12 mouse cellular contexts compared by ENCODE assay signal in genomic region chr2:26540721-26541120, GRCm38 (mm10). TPM values are rescaled to one million over a fixed set of nuclear protein-coding genes. Genes with fewer than 3 reads are reported as not detected.
DNase-seq lines count a peak whose midpoint lies in the region; ATAC-seq and TF ChIP-seq lines count a peak whose summit lies in the region.
"Had no signal": no experiment of that assay in that cellular context is flagged by ENCODE, and none has a peak within 500 bp of the region (broad histone marks: within the 10 kb centered on the region; RNA-seq: fewer than 3 reads in every experiment).

No protein-coding gene starts in this region.

- no peaks in the 10 kb centered on the region for H3K36me3 ChIP-seq in heart, embryonic 15.5 days
- no peaks in the 10 kb centered on the region for H3K36me3 ChIP-seq in heart, embryonic 11.5 days (ENCODE audit: control insufficient read depth, insufficient read depth, low read length)
- no peaks in the 10 kb centered on the region for H3K36me3 ChIP-seq in forebrain, embryonic 14.5 days (ENCODE audit: control insufficient read depth, insufficient read depth, low read length)
- no peaks in the 10 kb centered on the region for H3K36me3 ChIP-seq in limb, embryonic 14.5 days (ENCODE audit: control insufficient read depth, insufficient read depth, low read length)
- H3K36me3 ChIP-seq: liver, embryonic 15.5 days had no signal

- H3K27me3 ChIP-seq in heart, embryonic 15.5 days = no peaks in the 10 kb centered on the region
- no peaks in the 10 kb centered on the region for H3K27me3 ChIP-seq in heart, embryonic 11.5 days (ENCODE audit: control insufficient read depth, insufficient read depth, low read length)
- no peaks in the 10 kb centered on the region for H3K27me3 ChIP-seq in forebrain, embryonic 14.5 days (replicated peaks; ENCODE audit: control insufficient read depth, insufficient read depth, low read length)
- H3K27me3 ChIP-seq in limb, embryonic 14.5 days (ENCODE audit: control insufficient read depth, insufficient read depth, low read length) = no peaks in the 10 kb centered on the region

- H3K4me3 ChIP-seq in heart, embryonic 15.5 days = no peak overlapping the region
- H3K4me3 ChIP-seq in heart, embryonic 11.5 days (ENCODE audit: low read depth, low read length) = no peak overlapping the region
- H3K4me3 ChIP-seq in forebrain, embryonic 14.5 days (ENCODE audit: low read depth, low read length) = no peak overlapping the region
- no peak overlapping the region for H3K4me3 ChIP-seq in limb, embryonic 14.5 days (replicated peaks; ENCODE audit: low read length)
- H3K4me3 ChIP-seq: liver, embryonic 15.5 days had no signal

- no peak for ATAC-seq in heart, embryonic 15.5 days (replicated peaks; ENCODE audit: insufficient number of reproducible peaks, insufficient read depth, low FRiP score, low read depth)
- ATAC-seq in heart, embryonic 11.5 days (replicated peaks; ENCODE audit: insufficient number of reproducible peaks, low FRiP score, low TSS enrichment) = no peak
- ATAC-seq in forebrain, embryonic 14.5 days = no peak
- no peak for ATAC-seq in limb, embryonic 14.5 days (ENCODE audit: low FRiP score, low read depth)
- no peak for ATAC-seq in cerebellum, adult (ENCODE audit: insufficient number of reproducible peaks, low FRiP score, low TSS enrichment)

- DNase-seq in brain, embryonic 14.5 days (ENCODE audit: low read depth) = peak; percentile 52
- no peak for DNase-seq in forebrain, embryonic 14.5 days (ENCODE audit: low spot score)
- DNase-seq in limb, embryonic 14.5 days (ENCODE audit: low spot score) = no peak
- DNase-seq in spleen, adult 18-20 months = no peak
- no peak for DNase-seq in cerebellum, adult 11 months
- DNase-seq: B cell, adult 2 months; heart, postnatal 10 days; kidney, postnatal 10 days had no signal

- 0 out of 2 replicates have a peak overlapping the region, but pooled peaks have one; percentile 9 for H3K27ac ChIP-seq in heart, embryonic 15.5 days
- no peak overlapping the region for H3K27ac ChIP-seq in heart, embryonic 11.5 days (ENCODE audit: low read depth, low read length)
- H3K27ac ChIP-seq in forebrain, embryonic 14.5 days (ENCODE audit: low read depth, low read length) = no peak overlapping the region
- H3K27ac ChIP-seq in limb, embryonic 14.5 days (replicated peaks; ENCODE audit: low read depth, low read length) = peak overlapping the region; percentile 58; the same call in 1 of the 2 replicates
- H3K27ac ChIP-seq: liver, embryonic 15.5 days had no signal

- no peaks in the 10 kb centered on the region for H3K9me3 ChIP-seq in heart, embryonic 15.5 days (replicated peaks)
- H3K9me3 ChIP-seq in heart, embryonic 11.5 days (replicated peaks; ENCODE audit: control insufficient read depth, low read length) = no peaks in the 10 kb centered on the region
- H3K9me3 ChIP-seq in forebrain, embryonic 14.5 days (replicated peaks; ENCODE audit: control insufficient read depth, low read length) = no peaks in the 10 kb centered on the region
- H3K9me3 ChIP-seq in limb, embryonic 14.5 days (ENCODE audit: control insufficient read depth, low read length) = no peaks in the 10 kb centered on the region
- H3K9me3 ChIP-seq: liver, embryonic 15.5 days had no signal

- no peak for TF ChIP-seq CTCF in brain, embryonic 14.5 days (IDR thresholded peaks at IDR 0.05; ENCODE audit: borderline replicate concordance, extremely low read depth, insufficient read depth, insufficient read length)

- peaks cover 31% of the 10 kb centered on the region for H3K4me1 ChIP-seq in heart, embryonic 15.5 days (replicated peaks)
- H3K4me1 ChIP-seq in heart, embryonic 11.5 days (ENCODE audit: control insufficient read depth, insufficient read depth, low read length) = peaks cover 9% of the 10 kb centered on the region
- H3K4me1 ChIP-seq in forebrain, embryonic 14.5 days (ENCODE audit: control insufficient read depth, insufficient read depth, low read length) = peaks cover 20% of the 10 kb centered on the region
- peaks cover 17% of the 10 kb centered on the region for H3K4me1 ChIP-seq in limb, embryonic 14.5 days (ENCODE audit: control insufficient read depth, insufficient read depth, low read length)
- H3K4me1 ChIP-seq: liver, embryonic 15.5 days had no signal

- TF ChIP-seq POLR2A in brain, embryonic 14.5 days (IDR thresholded peaks at IDR 0.05; ENCODE audit: borderline replicate concordance, extremely low read depth, insufficient read depth, insufficient read length, poor library complexity, severe bottlenecking) = no peak
- no peak for TF ChIP-seq POLR2A in limb, embryonic 14.5 days (IDR thresholded peaks at IDR 0.05; ENCODE audit: borderline replicate concordance, extremely low read depth, insufficient read depth, insufficient read length)

- WGBS in heart, embryonic 15.5 days = 54% methylated on average over 7 of the region's 7 CpGs
- 52% methylated on average over 7 of the region's 7 CpGs for WGBS in heart, embryonic 11.5 days (ENCODE audit: insufficient replicate concordance)
- 20% methylated on average over 7 of the region's 7 CpGs for WGBS in forebrain, embryonic 14.5 days
- WGBS in limb, embryonic 14.5 days = 25% methylated on average over 7 of the region's 7 CpGs

- no peak overlapping the region for H3K4me2 ChIP-seq in heart, embryonic 15.5 days
- no peak overlapping the region for H3K4me2 ChIP-seq in heart, embryonic 11.5 days
- no peak overlapping the region for H3K4me2 ChIP-seq in forebrain, embryonic 14.5 days (ENCODE audit: low read length)
- no peak overlapping the region for H3K4me2 ChIP-seq in limb, embryonic 14.5 days (replicated peaks; ENCODE audit: low read depth, low read length, severe bottlenecking)
- H3K4me2 ChIP-seq: liver, embryonic 15.5 days had no signal

- no peak overlapping the region for H3K9ac ChIP-seq in heart, embryonic 15.5 days
- no peak overlapping the region for H3K9ac ChIP-seq in heart, embryonic 11.5 days (ENCODE audit: low read depth, low read length)
- H3K9ac ChIP-seq in forebrain, embryonic 14.5 days (ENCODE audit: low read length) = peak overlapping the region; percentile 35
- H3K9ac ChIP-seq in limb, embryonic 14.5 days (ENCODE audit: low read depth, low read length, severe bottlenecking) = peak overlapping the region; percentile 31; the same call in 1 of the 2 replicates
- H3K9ac ChIP-seq: liver, embryonic 15.5 days had no signal

RNA-seq across cellular contexts. Expression of gene Notch1, which starts 24.3 kb away (rescaled TPM):
- 10.8 and 24.2 TPM in 2 replicates for polyA plus RNA-seq in heart, embryonic 15.5 days (2015; fragmentation: Nextera tagmentation; extraction: Ambion mirVana)
- polyA plus RNA-seq in heart, embryonic 11.5 days (2014; fragmentation: Nextera tagmentation; extraction: Ambion mirVana) = 20.9 and 23.5 TPM in 2 replicates
- polyA plus RNA-seq in brain, embryonic 14.5 days (2012; rRNA removed) = 30.5 and 42.4 TPM in 2 replicates
- polyA plus RNA-seq in forebrain, embryonic 14.5 days (2014; fragmentation: Nextera tagmentation; extraction: Ambion mirVana) = 30.3 and 32.3 TPM in 2 replicates
- polyA plus RNA-seq in limb, embryonic 14.5 days (2012; rRNA removed) = 28.1 and 40.2 TPM in 2 replicates
- polyA plus RNA-seq in limb, embryonic 14.5 days (2014; fragmentation: Nextera tagmentation; extraction: Ambion mirVana) = 44.5 and 47.0 TPM in 2 replicates

RNA-seq across cellular contexts. Expression of gene Egfl7, which starts 39.1 kb away (rescaled TPM):
- 159 and 197 TPM in 2 replicates for polyA plus RNA-seq in heart, embryonic 15.5 days (2015; fragmentation: Nextera tagmentation; extraction: Ambion mirVana)
- polyA plus RNA-seq in heart, embryonic 11.5 days (2014; fragmentation: Nextera tagmentation; extraction: Ambion mirVana) = 145 and 157 TPM in 2 replicates
- 139 and 192 TPM in 2 replicates for polyA plus RNA-seq in brain, embryonic 14.5 days (2012; rRNA removed)
- polyA plus RNA-seq in forebrain, embryonic 14.5 days (2014; fragmentation: Nextera tagmentation; extraction: Ambion mirVana) = 52.5 and 52.8 TPM in 2 replicates
- polyA plus RNA-seq in limb, embryonic 14.5 days (2012; rRNA removed) = 262 and 311 TPM in 2 replicates
- 104 and 108 TPM in 2 replicates for polyA plus RNA-seq in limb, embryonic 14.5 days (2014; fragmentation: Nextera tagmentation; extraction: Ambion mirVana)

RNA-seq across cellular contexts. Expression of gene Gm20532, which starts 45.7 kb away (rescaled TPM):
- polyA plus RNA-seq in heart, embryonic 15.5 days (2015; fragmentation: Nextera tagmentation; extraction: Ambion mirVana) = not detected in 2 replicates
- polyA plus RNA-seq in heart, embryonic 11.5 days (2014; fragmentation: Nextera tagmentation; extraction: Ambion mirVana) = not detected in 2 replicates
- not detected in 2 replicates for polyA plus RNA-seq in brain, embryonic 14.5 days (2012; rRNA removed)
- not detected in 2 replicates for polyA plus RNA-seq in forebrain, embryonic 14.5 days (2014; fragmentation: Nextera tagmentation; extraction: Ambion mirVana)
- polyA plus RNA-seq in limb, embryonic 14.5 days (2012; rRNA removed) = not detected in 2 replicates
- polyA plus RNA-seq in limb, embryonic 14.5 days (2014; fragmentation: Nextera tagmentation; extraction: Ambion mirVana) = not detected in 2 replicates
- polyA plus RNA-seq: liver, embryonic 15.5 days had no signal

Comparison
In these comparisons a context has a peak if more than half of its experiments do, and no peak if none do; other contexts are left out.
1. H3K27ac ChIP-seq: peak in heart, embryonic 15.5 days (single experiment) and limb, embryonic 14.5 days (single experiment); none in heart, embryonic 11.5 days (single experiment) and forebrain, embryonic 14.5 days (single experiment).
2. H3K9ac ChIP-seq: peak in forebrain, embryonic 14.5 days (single experiment) and limb, embryonic 14.5 days (single experiment); none in heart, embryonic 15.5 days (single experiment) and heart, embryonic 11.5 days (single experiment).